Mouse (Mus musculus) heart, adult 2 months (tissue): ENCODE measurements at regions not wholly inside any gene's neighbourhood (a gene's known extent, or its start where the extent isn't known, plus 50 kb on each side); places are given as distances from the start of the nearest gene placed in this dataset.

Source experiments
- DNase-seq, 2 experiments: peaks; one replicate each; pipeline ENCODE4 v3.0.0; 2021
- H3K27ac ChIP-seq: fragments of 200-600 bp; 2 replicates; pipeline ENCODE4 v1.8.1; 2022
- H3K27me3 ChIP-seq: fragments of 200-500 bp; 2 replicates; pipeline ENCODE4 v1.6.1; 2012; ENCODE audit warnings: mild to moderate bottlenecking, low read length, inconsistent platforms, mixed read lengths; ENCODE audit not compliant: control insufficient read depth, insufficient read depth
- H3K36me3 ChIP-seq: fragments of 200-500 bp; 2 replicates; pipeline ENCODE4 v1.6.1; 2012; ENCODE audit warnings: low read length, inconsistent platforms; ENCODE audit not compliant: control insufficient read depth, insufficient read depth
- H3K4me1 ChIP-seq: fragments of 200-500 bp; 2 replicates; pipeline ENCODE4 v1.6.1; 2011; ENCODE audit warnings: low read length; ENCODE audit not compliant: control insufficient read depth, insufficient read depth
- H3K4me3 ChIP-seq: fragments of 200-600 bp; 2 replicates; pipeline ENCODE4 v1.8.1; 2022
- H3K79me2 ChIP-seq: fragments of 200-500 bp; replicated peaks from 2 replicates; pipeline ENCODE4 v1.6.1; 2012; ENCODE audit warnings: mild to moderate bottlenecking, inconsistent platforms, low read length, moderate library complexity, mixed read lengths; ENCODE audit not compliant: control insufficient read depth, insufficient read depth
- H3K9ac ChIP-seq: fragments of 200-500 bp; 2 replicates; pipeline ENCODE4 v1.6.1; 2012; ENCODE audit warnings: low read depth, mild to moderate bottlenecking, control low read depth, inconsistent platforms, low read length, mixed read lengths
- CTCF ChIP-seq: fragments of 200-600 bp; IDR thresholded peaks from 2 replicates; pipeline ENCODE4 v1.8.1; 2022; ENCODE audit warnings: antibody characterized with exemption, mild to moderate bottlenecking, moderate library complexity
- EP300 ChIP-seq: fragments of 200-500 bp; IDR thresholded peaks from 2 replicates; pipeline ENCODE4 v1.6.1; 2011; ENCODE audit warnings: low read depth, low read length, control low read depth; ENCODE audit not compliant: insufficient read depth
- POLR2A ChIP-seq: fragments of 200-500 bp; IDR thresholded peaks from 2 replicates; pipeline ENCODE4 v1.6.1; 2011; ENCODE audit warnings: mild to moderate bottlenecking, low read depth, low read length, control low read depth; ENCODE audit not compliant: insufficient read depth
- WGBS: fragments of 180-500 bp; shearing (Covaris S2); methylation state at CpG from one replicate; pipeline ENCODE4 v1.1.7; 2018; 5-methylcytosine and 5-hydroxymethylcytosine counted together
- intact Hi-C: fragments of 180-260 bp; cut with DNase I; formaldehyde crosslinking; loops from one replicate; pipeline ENCODE4 v1.15.1; 2025

GRCm38 (mm10) chr9:94277096-94277495, 260.8 kb downstream of the 1190002N15Rik start:
- no peaks in the 10 kb centered on the region for H3K4me1 ChIP-seq
- 84% methylated on average over 3 of the region's 3 CpGs for WGBS

GRCm38 (mm10) chr9:94269213-94269612, 268.7 kb downstream of the 1190002N15Rik start:
- 89% methylated on average over 5 of the region's 5 CpGs for whole genome bisulfite sequencing
- Histone ChIP-seq H3K79me2 (no peaks in the 10 kb centered on the region), H3K36me3 (no peaks in the 10 kb centered on the region)

More at GRCm38 (mm10) chr9:94277096-94277495, 260.8 kb downstream of the 1190002N15Rik start:
- no peak for DNase-seq
- H3K4me3 ChIP-seq, result no peak overlapping the region
- H3K36me3 ChIP-seq, result no peaks in the 10 kb centered on the region
- H3K9ac ChIP-seq, result no peak overlapping the region
- H3K79me2 ChIP-seq, result no peaks in the 10 kb centered on the region
- TF ChIP-seq CTCF, result no peak
- TF ChIP-seq POLR2A, result no peak
- TF ChIP-seq EP300, result no peak
- no peaks in the 10 kb centered on the region for H3K27me3 ChIP-seq
- intact Hi-C loops, result no loop called here
- H3K27ac ChIP-seq, result no peak overlapping the region

GRCm38 (mm10) chr9:94267243-94267642, 270.6 kb downstream of the 1190002N15Rik start:
- no peak for TF ChIP-seq POLR2A
- no peak for TF ChIP-seq EP300
- no peak for TF ChIP-seq CTCF
- 70% methylated on average over 1 of the region's 1 CpGs for WGBS
- Histone ChIP-seq H3K4me3 (no peak overlapping the region), H3K9ac (no peak overlapping the region), H3K79me2 (no peaks in the 10 kb centered on the region), H3K36me3 (no peaks in the 10 kb centered on the region), H3K4me1 (no peaks in the 10 kb centered on the region), H3K27me3 (no peaks in the 10 kb centered on the region), H3K27ac (no peak overlapping the region)
- intact Hi-C loops, result no loop called here
- no peak for DNase-seq

More at GRCm38 (mm10) chr9:94269213-94269612, 268.7 kb downstream of the 1190002N15Rik start:
- Histone ChIP-seq H3K4me3 (no peak overlapping the region), H3K27me3 (no peaks in the 10 kb centered on the region), H3K4me1 (no peaks in the 10 kb centered on the region), H3K27ac (no peak overlapping the region), H3K9ac (no peak overlapping the region)
- DNase-seq, result no peak
- intact Hi-C loops, result no loop called here
- TF ChIP-seq CTCF (no peak), EP300 (no peak), POLR2A (no peak)

GRCm38 (mm10) chr9:94239479-94240241, 298.2 kb downstream of the 1190002N15Rik start:
- H3K9ac ChIP-seq, result no peak overlapping the region
- H3K27ac ChIP-seq, result no peak overlapping the region
- no peak for TF ChIP-seq POLR2A
- TF ChIP-seq EP300, result no peak
- no peak for TF ChIP-seq CTCF
- intact Hi-C loops, result no loop called here
- no peaks in the 10 kb centered on the region for H3K36me3 ChIP-seq
- no peaks in the 10 kb centered on the region for H3K4me1 ChIP-seq
- no peak overlapping the region for H3K4me3 ChIP-seq
- WGBS, result 80% methylated on average over 8 of the region's 8 CpGs
- H3K27me3 ChIP-seq, result no peaks in the 10 kb centered on the region
- no peak for DNase-seq
- H3K79me2 ChIP-seq, result no peaks in the 10 kb centered on the region

GRCm38 (mm10) chr9:94238565-94238964, 299.3 kb downstream of the 1190002N15Rik start:
- Histone ChIP-seq H3K4me3 (no peak overlapping the region), H3K27ac (no peak overlapping the region), H3K79me2 (no peaks in the 10 kb centered on the region), H3K36me3 (no peaks in the 10 kb centered on the region), H3K27me3 (no peaks in the 10 kb centered on the region), H3K4me1 (no peaks in the 10 kb centered on the region), H3K9ac (no peak overlapping the region)
- DNase-seq, result no peak
- no peak for TF ChIP-seq POLR2A
- no peak for TF ChIP-seq CTCF
- TF ChIP-seq EP300, result no peak
- intact Hi-C loops, result no loop called here

- no peak overlapping the region for H3K27ac ChIP-seq
- TF ChIP-seq POLR2A, result no peak
- 80% methylated on average over 2 of the region's 2 CpGs for WGBS
- no peak overlapping the region for H3K9ac ChIP-seq
- H3K4me3 ChIP-seq, result no peak overlapping the region
- intact Hi-C loops, result no loop called here
- H3K36me3 ChIP-seq, result no peaks in the 10 kb centered on the region
- no peaks in the 10 kb centered on the region for H3K79me2 ChIP-seq
- no peaks in the 10 kb centered on the region for H3K4me1 ChIP-seq
- no peaks in the 10 kb centered on the region for H3K27me3 ChIP-seq
- DNase-seq, result no peak
These were observed 308.3 kb downstream of the 1190002N15Rik start for GRCm38 (mm10) chr9:94229537-94229936.
